Mouse (Mus musculus): Measurements from ENCODE around the gene Ltbp4.

Gene Ltbp4

DNA sequence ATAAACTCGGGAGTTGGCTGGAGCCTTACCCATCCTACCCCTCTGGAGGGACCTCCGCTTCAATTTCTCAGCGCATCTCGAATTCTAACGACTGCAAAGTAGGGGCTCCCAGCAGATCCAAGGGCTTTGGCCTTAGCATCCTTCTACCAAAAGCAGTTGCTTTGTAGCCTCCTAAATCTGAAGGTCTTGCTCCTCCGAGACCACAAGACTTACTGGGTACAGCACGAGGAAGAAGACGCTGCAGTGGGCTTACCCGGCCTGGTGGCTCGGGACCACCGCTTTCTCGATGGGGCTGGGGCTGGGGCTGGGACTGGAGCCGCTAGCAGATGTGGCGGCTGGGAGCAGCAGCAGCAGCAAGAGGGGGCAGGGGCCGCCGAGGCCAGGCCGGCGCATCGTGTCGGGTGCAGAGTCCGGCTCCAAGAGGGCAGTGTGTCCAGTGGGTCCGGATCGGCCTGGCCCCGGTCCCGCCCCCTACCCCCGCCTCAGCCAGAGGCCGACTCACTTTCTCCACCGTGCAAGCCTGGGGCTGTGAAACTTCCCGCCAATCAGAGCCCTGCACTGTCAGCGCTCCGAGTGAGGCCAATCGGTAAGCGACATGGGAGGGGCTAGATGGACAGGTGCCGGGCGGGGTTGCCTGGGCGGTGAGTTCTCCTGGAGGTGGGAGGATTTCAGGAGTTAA, at the start of gene Ltbp4:
Gene Ltbp4 (minus strand): TSS at position 518 of the 679 bp plus-strand sequence.
- DNase-seq (ENCODE audit: low read depth): no peak

DNA sequence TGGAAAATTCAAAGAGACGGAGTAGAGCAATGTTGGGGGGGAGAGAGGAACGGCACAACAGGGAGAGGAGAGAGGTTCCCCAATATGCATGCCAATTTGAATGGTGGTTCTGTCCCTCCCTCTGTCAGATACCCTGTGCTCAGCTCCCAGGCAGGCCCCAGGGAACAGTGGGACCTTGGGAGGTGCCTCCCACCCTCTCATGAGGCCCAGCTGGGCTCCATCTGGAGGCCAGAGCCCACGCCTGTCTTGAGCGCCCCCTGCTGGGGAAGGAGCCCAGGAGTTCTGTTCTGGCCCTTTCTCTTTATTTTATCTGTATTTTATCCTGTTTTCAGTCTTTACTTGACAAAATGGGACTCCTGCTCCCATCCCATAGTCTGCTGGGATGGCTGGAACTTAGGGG, 47.2 kb upstream of the Ltbp4 start:
- peak; percentile 56 for DNase-seq (ENCODE audit: low read depth)

DNA sequence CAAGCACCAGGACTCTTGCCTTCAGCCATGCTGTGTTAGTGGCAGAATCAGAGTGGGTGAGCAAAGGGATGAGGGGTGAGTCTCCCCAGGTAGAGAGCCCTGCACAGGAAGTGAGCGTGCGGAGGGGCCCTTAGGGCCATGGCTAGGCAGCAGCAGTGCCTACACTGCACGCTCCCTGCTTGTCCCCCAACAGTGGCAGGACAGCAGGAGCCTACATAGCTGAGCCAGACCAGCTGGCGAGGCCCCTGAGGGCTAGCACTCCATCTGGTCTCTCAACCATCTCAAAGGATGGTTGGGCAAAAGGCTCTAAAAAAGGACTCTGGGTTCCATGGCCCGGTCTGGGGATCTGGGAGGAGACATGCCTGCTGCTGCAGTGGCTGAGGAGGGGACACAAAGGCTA, 46.6 kb upstream of the Ltbp4 start:
- no peak for DNase-seq (ENCODE audit: low read depth)

DNA sequence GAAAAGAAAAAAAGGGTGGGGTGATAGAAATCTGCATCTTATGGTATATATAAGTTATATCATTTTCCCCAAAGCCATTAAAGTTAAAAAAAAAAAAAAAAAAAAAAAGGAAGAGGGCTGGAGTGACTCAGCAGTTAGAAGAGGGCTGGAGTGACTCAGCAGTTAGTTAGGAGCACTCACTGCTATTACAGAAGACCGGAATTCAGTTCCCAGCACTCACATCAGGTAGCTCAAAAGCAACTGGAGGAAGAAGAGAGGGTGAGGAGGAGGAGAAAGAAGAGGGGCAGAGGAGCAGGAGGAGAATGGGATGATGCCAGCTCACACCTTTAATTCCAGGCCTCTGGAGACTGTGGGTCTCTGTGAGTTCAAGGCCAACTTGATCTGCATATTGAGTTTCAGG, 45.7 kb upstream of the Ltbp4 start:
- no peak for DNase-seq (ENCODE audit: low read depth)

DNA sequence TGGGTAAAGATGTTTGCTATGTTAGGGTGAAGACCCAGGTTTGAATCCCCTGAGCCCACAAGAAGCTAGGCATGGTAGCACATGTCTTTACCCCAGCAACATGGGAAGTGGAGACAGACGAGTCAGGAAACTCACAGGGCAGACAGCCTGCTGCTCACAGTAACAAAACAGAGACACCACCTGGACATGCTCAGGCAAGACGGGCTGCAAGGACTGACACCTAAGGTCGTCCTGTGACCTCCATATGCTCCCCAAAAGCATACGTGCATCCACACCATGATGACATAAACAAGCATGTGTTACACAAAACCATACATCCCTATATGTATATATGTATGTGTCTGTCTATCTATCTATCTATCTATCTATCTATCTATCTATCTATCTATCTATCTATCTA, 44.1 kb upstream of the Ltbp4 start:
- no peak for DNase-seq (ENCODE audit: low read depth)

DNA sequence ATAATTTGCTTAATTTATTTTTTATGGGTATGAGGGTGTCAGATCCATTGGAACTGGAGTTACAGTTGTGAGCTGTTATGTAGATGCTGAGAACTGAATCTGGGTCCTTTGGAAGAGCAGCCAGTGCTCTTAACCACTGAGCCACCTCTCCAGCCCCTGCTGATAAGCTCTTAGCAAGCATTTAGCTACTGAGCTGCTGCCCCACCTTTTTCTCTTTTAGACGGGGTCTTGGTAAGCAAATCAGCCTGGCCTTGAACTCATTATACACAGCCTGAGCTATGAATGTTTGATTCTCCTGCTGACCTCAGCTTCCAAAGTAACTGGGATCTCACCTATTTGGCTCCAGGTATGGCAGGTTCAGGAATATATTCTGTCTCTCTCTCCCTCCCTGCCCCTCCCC, 43.5 kb upstream of the Ltbp4 start:
- no peak for DNase-seq (ENCODE audit: low read depth)

DNA sequence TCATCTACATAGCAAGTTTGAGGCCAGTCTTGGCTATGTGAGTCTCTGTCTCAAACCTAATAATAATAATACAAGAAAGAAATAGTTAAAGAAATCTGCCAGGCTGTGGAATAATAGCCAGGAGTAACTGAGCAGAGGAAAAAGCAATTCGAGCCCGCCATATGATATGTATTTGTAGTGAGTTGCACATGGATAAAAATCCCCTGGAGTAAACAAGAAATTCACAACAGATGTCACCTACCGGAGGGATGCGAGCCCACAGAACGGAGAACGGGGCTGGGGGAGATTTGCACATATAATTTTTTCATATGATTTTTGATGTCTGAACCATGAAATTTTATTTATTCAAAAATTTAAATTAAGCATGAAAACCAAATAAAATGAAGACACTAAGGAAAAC, 42.3 kb upstream of the Ltbp4 start:
- no peak for DNase-seq (ENCODE audit: low read depth)

DNA sequence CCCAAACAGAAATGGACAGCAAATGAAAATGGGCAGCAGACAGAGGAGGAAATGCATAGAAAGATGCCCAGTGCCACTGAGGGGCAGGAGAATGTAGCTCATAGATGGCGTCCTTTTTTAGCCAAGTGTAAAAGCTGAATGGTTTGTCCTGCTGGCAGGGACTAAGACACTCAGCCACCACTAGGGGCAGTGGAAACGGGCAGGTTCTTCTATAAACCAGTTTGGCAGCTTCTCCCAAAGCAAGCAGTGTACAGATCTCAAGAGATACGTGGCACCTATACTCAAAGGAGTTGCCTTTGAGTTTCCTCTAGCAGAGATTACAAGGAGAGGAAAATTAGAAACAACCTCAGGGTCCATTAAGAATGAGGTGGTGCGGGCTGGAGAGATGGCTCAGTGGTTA, 40.9 kb upstream of the Ltbp4 start:
- DNase-seq (ENCODE audit: low read depth): no peak

DNA sequence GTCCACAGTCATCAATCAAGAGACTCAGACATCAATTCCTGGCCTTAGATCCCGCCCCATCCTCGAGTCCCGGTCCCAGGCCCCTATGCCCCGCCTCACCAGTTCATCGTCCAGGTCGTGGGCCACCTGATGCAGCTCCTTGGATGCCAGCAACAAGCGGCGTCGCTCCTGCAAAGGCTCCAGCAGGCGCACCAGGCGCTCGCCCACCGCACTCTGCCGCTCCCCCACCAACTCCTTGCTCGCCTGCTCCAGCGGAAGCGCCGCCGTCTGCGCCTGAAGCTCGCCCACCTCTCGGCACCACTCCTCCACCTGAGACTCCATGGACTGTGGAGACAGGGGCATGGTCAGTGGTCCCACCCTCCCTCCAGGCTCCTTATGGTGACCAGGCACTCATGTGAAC, 37.8 kb upstream of the Ltbp4 start:
- no peak for DNase-seq (ENCODE audit: low read depth)

DNA sequence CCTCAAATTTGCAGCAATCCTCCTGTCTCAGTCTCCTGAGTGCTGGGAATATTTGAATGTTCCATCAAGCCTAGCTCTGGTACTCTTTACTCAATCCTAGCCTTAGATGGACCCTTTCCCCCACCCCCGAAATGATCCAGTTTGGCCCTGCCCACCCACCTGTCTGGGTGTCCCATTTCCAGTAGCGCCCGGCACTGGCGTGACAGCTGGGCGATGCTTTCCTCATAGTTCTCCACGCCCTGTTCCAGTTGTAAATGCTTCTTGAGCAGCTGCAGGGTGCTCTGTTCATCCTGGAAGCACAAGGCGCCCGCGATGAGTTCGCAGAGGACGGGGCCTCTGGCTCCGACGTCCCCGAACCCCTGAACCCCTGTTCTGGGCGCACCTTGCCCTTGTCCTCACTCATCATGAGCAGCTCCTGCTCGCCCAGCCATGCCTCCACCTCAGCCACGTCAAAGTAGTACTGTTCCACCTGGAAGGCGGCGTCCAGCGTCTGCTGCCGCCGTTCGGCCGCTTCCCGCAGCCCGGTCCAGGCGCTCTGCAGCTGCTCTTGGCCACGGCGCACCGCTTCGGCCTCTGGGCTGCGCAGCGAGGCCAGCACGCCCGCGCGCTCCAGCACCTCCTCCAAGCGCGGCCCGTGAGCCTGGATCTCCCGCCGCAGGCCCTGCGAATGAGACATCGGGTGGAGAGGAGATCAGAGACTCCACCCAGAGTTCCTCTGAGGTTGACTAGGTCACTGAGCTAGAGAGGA, 34.4 kb upstream of the Ltbp4 start:
- no peak for DNase-seq (ENCODE audit: low read depth)

DNA sequence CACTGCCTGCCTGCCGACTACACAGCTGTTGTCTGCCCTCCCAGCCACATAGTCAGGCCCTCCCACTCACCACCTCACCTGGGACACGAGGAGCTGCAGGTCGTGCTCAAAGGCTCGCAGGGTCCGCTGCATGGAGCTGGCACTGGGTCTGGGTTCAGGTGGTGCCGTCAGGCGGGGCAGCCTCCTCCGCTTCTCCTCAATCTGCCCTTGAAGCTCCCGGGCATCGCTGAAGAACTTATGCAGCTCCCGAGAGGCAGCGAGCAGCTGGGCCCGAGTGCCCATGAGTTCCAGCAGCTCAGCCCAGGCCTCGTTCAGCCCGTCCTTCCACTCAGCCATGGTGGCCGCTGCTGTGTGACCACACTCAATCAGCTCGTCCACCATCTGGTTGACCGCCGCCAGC, 31.6 kb upstream of the Ltbp4 start:
- DNase-seq (ENCODE audit: low read depth): no peak

DNA sequence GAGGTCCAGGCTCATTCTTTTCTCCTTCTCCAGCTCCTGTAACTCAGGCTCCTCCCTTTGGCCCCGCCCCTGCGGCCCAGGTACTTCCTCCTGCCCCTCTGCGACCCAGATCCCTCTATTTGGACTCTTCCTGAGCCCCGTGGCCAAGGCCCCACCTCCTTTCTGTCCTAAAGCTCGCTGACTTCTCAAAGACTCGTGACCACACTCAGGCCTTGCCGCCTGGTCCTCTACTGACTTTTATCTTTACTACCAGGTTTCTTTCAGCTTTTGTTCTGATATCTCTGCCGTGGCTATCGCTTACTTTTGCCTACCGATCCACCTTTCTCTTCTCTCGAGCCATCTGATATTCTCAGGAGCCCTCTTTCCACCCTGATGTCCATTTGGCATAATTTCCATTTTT, 30.5 kb upstream of the Ltbp4 start:
- DNase-seq (ENCODE audit: low read depth): no peak

DNA sequence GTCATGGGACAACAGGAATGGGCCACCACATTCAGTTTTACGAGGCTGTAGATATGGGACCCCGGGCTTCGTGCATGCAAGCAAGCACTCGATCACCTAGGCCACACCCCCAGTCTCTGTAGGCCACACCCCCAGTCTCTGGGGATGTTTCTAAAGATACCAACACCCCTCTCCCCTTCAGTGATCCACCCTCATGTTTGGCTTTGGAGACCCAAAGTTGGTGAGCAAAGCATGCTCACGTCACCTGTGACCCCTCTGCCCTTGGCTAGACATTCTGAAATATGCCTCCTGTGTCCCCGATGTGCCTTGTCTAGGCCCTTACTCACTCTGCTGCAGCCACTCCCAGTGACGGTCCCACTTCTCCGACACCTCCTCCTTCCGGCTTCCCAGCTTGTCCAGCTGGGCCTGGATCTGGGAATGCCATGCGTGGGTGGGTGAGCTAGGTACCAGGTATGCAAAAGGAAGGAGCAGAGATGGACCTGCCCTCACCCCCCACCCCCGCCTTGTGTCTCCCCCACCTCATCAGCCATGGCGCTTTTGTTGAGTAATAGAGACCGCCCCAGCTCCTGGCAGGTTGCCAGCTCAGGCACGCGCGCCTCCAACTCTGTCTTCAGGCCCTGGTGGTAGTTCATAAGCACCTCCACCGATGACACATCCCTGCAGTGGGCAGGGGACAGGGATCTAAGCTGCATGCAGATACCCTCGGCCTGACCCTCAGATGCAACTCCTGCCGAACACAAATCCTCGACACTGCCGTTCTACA, 28.8 kb upstream of the Ltbp4 start:
- no peak for DNase-seq (ENCODE audit: low read depth)

DNA sequence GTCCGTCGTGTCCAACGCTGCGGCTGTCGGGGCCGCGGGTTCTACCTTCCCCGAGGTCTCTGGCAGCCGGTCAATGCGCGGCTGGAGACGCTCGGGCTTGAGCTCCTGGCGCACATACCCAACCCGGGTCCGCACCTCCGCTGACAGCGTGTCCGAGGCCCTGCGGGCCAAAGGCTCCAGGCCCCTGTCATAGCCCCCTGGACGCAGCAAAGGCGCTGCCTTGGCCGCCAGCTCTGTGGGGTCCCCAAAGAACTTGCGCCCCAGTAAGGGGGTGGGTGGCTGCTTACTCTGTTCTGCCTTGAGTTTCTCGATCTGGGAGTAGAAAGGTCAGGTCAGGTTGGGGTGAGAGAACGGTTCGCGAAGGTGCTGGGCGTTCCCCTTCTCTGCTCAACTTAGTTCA, 26.9 kb upstream of the Ltbp4 start:
- DNase-seq (ENCODE audit: low read depth): no peak

DNA sequence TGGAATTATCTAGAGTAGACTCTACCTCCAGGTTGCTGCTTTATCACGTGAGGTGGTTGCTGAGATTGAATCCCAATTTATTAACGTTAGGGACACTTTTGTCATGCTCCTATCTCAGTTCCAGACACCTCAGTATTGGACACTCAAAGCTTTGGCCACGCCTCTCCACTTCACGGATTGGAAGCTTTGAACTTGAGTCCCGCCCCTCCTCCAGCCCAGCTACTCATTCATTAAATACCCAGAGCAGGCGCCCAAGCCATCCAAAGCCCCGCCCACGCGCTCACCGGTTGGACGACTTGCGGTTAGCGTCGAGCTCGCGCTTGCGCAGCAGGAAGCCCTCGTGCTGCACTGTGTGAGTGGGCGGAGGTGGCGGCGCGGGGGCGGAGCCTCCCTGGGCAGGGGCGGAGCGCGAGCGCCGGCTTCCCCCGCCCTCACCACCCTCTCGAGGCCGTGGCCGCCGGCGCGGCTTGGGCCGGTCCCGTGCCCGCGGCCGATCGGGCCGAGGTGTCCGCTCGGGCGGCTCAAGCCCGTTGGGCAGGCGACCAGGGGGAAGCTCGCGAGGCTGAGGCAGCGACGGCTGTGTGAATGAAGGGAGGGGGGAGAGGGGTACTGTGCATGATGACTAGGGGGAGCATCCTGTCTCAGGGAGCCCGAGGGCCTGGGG, 23.9 kb upstream of the Ltbp4 start:
- peak; percentile 99 for DNase-seq (ENCODE audit: low read depth)

DNA sequence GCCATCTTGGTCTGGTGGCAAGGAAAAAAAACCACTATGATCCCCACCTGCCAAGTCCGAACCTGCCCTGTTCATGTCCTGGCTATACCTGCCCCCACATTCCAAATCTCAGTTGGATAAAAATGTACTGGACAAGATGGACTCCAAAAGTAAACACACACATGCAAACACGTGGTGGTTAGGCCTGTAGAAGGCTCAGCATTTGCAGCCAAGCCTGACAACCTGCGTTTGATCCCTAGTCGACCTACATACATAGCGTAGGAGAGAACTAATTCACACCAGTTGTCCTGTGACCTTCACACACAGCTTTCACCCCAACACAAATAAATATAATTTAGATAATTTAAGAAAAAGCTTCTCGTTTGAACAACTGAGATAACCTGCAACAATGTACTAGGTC, 23.3 kb upstream of the Ltbp4 start:
- DNase-seq (ENCODE audit: low read depth): no peak

DNA sequence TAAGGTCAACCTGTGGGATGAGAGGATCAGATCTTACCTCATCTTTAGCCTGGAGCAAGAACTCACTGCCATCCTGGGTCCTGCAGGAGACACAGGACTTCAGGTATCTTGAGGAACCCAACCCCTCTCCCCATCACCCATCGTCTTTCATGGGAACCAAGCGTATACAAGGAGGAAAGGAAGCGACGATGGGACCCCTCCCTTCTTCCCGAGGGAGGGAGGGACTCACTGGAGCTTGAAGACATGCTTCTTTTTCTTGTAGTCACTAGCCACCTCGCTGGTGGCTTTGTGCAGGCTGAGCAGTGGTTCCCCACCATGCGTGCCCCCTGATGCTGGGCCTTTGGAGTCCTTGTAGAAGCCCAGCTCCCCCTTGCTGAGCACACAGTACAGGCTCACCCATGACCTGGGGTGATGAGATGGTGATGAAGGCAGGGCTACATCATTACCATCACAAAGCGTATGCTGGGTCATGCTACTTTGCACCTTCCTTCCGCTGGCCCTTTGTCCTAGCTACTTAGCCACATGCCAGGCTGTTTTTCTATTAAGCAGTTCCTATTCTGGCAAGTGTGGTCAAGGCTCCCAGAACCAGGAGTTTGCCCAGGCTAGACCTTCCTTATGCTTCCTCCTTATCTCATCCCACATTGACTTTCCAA, 22.3 kb upstream of the Ltbp4 start:
- DNase-seq (ENCODE audit: low read depth): no peak

DNA sequence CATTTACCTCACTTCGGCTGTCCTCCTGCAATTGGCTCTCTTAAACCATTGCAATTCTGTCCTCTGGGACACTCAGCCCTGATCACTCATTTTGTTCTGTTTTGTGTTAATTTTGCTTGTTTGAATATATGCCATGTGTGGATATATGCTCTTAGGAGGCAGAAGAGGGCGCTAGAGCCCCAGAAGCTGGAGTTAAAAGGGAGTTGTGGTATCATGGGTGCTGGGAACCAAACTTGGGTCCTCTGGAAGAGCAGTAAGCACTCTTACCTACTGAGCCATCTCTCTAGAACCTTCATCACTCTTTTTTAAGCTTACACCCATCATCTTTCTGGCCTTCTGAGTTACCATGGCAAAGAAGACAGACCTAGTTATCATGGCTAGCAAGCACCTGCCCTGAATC, 21.7 kb upstream of the Ltbp4 start:
- DNase-seq (ENCODE audit: low read depth): no peak

DNA sequence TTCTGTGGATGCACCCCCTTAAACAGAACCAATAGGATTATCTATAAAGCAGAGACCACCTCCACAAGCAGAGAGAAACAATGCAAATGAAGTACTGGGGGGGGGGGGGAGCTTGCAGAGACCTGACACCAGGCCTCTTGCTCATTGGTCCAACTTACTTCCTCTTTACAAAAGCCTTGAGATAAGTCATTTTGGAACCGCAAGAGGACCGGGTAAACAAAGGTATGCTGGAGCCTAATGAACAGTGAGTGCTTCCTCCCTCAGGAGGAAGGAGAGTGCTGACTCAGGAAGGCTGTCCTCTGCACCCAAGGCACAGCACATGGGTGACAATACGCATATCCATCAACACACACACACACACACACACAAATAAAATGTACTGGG, 20.1 kb upstream of the Ltbp4 start:
- DNase-seq (ENCODE audit: low read depth): no peak

DNA sequence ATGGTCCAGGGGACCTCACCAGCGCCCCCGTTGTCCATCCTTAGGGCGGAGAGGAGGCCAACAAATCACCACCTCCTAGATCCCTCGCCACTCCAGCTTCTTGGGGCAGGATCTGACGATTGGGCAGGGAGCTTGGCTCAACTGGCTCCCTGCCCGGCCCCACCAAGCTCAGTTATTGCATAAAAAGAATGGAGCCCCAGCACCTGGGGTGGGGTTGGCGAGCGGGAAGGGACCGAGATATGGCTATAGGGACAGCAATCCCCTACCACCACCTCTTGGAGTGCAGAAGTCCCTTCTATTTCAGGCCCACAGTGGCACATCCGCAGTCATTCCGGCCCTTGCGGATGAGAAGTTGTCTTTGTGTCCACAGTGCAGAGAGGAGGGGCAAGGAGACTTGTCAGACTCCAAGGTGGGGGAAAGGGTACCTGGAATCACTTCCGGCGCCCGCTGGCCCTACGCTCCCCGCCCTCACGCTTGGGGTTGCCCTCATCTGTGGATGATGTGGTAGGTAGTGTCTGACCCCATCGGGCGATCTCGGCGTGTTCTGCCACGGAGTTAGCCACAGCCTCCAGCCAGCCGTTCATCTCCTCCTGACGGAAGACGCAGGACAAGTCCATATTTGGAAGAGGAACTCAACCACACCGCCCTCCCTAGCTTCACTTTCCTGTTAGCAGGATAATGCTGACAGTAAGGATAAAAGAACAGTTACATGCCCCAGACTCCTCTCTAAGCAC, 19.5 kb upstream of the Ltbp4 start, which contains the start of gene Gm20479:
Gene Gm20479 (minus strand): TSS at position 559 of the 734 bp plus-strand sequence.
- no peak for DNase-seq (ENCODE audit: low read depth)

DNA sequence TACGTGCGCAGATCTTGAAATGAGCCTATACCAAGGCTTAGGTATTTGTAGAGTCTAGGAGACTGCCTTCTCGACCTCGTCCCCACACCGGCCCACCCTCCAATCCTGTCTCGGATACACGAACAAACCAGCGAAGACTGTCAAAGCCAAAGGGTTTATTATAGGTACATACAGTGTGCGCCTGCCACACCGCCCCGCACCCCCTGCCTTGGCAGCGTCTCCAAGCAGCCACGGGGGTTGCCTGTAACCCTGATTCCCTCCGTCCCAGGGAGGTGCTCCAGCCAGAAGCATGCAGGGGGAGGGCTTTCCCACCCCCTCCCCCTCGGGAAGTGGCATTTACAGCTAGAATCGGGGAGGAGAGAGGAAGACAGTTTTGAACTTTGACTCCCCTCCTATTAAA, 18.8 kb upstream of the Ltbp4 start:
- DNase-seq (ENCODE audit: low read depth): no peak

Data from c-Kit-positive CD71-negative TER-119-negative erythroid progenitor cells, embryonic 14.5 days (primary cell).